Mouse (Mus musculus): ENCODE data around the gene Mnt.

Mnt gene

GRCm38 (mm10) chr11:74850998-74851661 lies 20.4 kb downstream of the Mnt start:
- DNase-seq: no peak

DNA sequence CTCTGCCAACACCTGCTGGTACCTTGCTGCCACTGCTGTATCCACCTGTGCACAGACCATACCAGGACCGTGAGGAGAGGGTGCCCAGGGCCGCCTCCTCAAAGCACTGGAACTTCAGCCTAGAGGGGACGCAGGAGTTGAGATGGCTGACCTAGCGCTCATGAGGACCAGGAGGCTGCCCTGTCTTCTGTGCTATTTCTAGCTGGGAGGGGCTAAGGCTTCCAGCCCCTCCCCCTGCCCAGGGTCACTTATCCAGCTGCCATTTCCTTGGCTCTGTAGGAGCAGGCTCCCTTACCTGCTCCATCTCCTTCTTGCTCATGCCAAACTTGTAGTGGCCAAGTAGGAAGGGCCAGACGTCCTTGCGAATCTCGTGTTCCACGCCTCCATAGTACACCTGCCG lies 27.0 kb downstream of the Mnt start:
- peak; percentile 14 for DNase-seq

- peak; percentile 18 for DNase-seq
Observed at GRCm38 (mm10) chr11:74862129-74862528, 31.4 kb downstream of the Mnt start.

- DNase-seq: peak; percentile 26
Observed at GRCm38 (mm10) chr11:74863471-74863870, 32.8 kb downstream of the Mnt start.

GRCm38 (mm10) chr11:74864421-74864820 lies 33.7 kb downstream of the Mnt start:
- DNase-seq: peak; percentile 23

DNA sequence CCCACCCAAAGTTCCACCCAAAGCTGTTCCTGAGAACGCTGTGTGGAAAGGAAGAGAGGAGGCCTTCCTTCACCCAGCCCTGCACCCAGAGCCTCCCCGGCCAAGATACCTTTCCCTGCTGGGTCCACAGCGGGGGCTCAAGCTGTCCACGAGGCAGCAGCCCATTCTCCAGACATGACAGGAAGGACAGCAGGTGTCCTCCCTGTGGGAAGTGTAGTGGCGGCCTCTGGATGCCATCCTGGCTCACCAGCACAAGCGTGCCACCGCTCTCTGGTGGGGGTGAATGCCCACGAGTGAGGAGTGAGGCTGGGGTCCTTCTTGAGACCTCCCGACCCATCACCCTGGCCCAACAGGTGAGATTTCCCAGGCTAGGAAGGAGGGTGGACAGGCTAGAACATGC lies 34.5 kb downstream of the Mnt start:
- peak; percentile 54 for DNase-seq

DNA sequence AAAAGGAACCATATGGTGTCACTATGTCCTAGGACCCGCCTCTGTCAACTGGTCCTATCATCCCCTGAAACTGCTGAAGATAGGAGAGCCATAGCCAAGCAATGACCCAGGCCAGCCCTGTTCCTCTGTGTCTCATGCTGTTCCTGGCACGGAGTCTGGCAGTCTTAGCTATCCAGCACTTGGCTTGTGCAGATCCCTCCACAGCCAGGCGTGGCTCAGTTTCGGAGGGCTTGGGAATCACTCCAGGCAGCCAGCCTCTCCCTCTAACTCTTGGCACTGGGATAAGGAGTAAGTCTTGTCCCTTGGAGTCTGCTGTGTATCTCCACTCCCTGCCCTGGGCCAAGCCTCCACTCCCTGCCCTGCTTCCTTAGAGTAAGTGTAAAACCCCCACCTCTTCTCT lies 35.9 kb downstream of the Mnt start:
- DNase-seq: peak; percentile 93

DNA sequence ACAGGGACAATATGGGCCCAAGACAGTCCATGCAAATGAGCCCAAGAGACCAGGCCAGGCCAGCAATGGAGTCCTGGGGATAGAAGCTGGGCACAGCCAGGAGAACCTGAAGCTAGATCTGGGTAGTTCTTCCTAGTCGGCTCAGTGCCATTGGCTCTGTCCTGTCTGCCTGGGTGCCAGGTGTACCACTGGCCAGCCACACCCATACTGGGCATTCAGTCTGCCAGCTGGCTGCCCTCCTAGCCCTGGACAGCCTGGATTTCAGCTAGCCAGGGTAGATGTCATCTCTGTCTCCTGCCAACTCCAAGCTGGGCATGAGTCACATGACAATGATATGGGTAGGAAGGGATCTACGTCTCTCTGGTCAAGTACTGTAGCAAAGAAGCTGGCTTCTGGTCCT lies 36.5 kb downstream of the Mnt start:
- peak; percentile 97 for DNase-seq

DNA sequence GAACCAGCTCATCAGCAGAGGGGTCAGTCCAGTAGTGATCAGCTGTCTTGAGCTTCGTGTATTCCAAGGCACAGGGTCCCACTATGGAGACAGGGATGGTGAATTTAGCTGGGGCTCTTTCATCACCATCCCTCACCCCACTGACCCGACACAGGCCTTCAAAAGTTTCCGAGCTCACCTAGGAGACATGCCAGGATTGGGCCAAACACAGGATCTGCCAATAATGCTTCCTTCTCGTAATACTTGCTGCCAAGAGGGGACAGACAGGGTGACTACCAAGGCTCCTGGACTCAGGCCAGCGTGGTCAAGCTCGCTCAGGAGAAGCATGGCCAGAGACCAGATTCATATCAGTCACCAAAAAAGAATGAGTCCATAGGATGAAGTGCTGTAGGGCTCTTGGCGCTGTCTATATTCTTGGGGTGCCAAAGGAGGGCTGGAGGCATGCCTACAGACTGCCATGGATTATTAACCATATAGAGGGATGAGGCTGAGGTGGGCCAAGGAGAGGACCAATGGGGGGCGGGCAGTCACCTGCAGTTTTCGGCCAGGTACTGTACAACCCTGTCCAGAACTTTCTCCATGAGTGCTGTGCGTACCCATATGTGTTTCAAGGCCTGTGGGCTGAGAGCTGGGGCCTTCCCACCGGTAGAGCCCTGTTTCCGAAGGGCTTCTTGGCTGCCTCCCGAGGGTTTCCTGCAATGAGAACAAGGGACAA lies 37.5 kb downstream of the Mnt start:
- DNase-seq: peak; percentile 71

DNA sequence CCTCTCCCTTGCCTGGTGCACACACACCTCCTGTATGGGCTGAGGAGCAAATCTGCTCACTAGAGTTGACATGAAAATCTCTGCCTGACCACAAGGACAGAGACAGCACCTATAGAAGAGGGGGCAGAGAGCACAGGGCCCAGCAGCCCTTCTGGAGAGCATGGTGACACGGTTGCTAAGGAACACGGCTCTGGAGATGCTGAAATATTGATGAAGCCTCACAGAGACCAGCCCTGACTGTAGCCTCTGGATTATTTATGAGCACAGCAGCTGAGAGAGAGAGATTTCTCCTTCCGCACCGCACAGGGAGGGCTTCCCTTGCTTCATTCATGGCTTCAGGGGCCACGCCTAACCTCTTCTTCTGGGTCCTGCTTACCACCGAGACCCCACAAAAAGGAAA lies 38.9 kb downstream of the Mnt start:
- DNase-seq: peak; percentile 37

DNA sequence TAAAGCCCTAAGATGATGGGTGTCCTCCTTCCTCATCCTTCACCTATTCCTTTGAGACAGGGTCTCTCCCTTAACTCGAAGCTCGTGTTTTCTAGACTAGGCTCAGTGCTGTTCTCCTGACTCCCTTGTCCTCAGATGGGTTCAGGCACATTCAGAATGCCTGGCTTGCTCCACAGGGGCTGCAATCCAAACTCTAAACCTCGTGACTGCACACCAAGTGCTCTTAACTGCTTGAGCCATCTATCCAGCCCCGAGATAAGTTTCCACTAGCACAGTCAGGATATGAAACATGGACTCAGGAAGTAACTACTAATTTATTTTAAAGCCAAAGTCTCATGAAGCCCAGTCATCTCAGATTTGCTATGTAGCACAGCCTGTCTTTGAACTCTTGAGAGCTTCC lies 39.8 kb downstream of the Mnt start:
- DNase-seq: no peak

DNA sequence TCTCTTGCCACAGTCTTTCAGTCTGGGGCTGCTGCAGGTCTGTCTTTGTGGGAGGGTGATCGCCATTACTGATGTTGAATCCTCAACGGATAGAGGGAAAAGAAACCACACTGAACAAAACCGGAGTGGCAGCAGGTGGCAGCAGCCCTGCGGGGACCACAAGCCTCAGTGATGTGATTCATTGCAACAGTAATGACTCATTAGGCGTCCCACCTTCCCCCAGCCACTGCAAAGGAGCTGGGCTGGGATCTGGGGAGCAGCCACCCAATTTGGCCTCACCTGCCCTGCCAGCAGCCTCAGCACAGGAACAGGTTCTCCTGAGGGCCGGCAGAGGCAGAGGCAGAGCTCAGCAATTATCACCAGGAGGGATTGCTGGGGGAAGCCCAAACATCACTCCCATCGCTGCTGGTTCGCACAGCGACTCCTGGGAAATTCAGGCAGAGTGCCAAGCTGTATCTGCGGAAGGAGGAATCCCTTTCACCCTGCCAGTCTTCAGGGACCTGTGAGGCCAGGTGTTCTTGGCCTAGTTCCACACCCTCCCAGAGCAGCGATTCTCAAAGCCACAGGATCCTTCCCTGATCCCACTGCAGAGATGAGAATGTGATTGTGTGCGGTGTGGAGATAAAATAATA lies 40.4 kb downstream of the Mnt start:
- DNase-seq: no peak

DNA sequence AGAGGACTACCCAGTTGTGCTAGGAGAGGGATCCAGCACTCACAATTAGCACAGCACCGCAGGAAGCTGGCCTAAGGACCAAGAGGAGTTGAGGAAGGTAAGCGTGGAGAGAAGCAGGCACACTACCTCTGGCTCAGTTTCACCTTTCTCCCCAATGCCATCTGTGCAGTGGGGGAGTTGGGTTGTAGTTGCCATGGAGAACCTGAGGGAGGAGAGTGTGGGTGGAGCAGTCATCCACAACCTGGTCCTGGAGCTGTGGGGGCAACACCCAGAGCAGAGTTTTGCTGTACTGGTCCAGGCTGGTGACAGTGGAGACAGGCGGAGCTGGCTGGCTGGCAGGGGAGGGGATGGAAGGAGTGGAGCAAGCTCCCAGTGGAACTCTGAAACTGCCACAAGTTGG lies 43.9 kb downstream of the Mnt start:
- peak; percentile 66 for DNase-seq

DNA sequence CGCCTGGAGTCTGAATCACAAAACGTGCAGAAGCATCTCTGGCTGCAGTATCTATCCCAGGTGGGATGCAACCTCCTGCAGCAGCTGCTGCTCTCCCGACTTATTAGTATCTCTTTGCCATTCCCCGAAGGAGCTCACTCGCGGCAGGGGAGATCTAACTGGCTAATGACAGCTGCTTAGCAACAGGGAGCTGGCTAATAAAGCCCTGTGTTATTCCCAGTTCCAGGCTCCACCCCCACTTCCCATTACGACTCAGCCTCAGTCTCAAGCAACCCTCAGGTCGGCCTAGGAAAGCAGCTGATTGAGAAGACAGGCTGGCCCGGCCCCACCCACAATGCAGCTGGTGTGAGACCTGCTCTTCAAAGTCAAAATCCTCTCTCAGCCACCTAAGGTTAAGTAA lies 46.1 kb downstream of the Mnt start:
- peak; percentile 73 for DNase-seq

DNA sequence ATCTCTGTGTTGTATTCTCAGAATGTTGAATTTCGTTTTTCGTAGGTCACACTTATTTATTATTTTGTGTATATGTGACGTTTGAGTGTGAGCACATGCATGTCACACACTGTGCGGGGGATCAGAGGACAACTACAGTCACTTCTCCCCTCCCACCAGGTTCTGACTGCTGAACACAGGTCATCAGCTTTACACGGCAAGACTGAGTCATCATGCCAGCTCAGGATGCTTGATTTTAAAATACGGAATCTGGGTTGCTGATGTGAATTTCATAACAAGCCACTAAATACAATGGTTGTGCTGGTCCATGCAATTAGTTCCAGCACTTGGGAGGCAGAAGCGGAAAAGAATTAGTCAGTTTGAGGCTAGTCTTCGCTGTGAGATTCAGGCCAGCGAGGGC lies 50.3 kb downstream of the Mnt start:
- no peak for DNase-seq

GRCm38 (mm10) chr11:74881979-74882378 lies 51.3 kb downstream of the Mnt start:
- DNase-seq: no peak

DNA sequence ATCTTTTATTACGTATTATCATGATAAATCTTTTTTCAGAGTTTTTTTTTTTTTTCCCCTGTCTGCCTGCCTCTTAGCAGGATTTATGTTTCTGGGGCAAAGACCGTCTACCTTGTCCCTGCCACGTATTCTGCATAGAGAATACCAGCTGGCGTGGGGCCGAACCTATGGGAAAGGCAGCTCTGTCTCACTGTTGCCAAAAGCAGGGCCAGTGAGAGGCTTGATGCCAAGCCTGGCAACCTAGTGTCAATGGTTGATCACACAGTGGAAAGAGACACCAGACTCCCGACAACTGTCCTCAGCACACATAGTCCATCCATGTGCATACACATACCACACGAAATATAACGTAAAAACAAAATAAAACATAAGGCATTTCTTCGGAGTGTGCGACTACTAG lies 52.4 kb downstream of the Mnt start:
- peak; percentile 80 for DNase-seq

- no peak for DNase-seq
Observed at GRCm38 (mm10) chr11:74894619-74895018, 63.9 kb downstream of the Mnt start.
